8 mouse cellular contexts compared by ENCODE assay signal in genomic region chr2:169632338-169633151, GRCm38 (mm10). TPM values are rescaled to one million over a fixed set of nuclear protein-coding genes. Genes with fewer than 3 reads are reported as not detected.
DNase-seq lines count a peak whose midpoint lies in the region; ATAC-seq and TF ChIP-seq lines count a peak whose summit lies in the region.

Tshz2 (plus strand) TSS chr2:169633013.

- H3K27ac ChIP-seq in gastrocnemius, adult 2 months: peak within 1 kb of the TSS; percentile 95
- H3K27ac ChIP-seq in hindbrain, embryonic 12.5 days: peak within 1 kb of the TSS; percentile 84
- peak within 1 kb of the TSS; percentile 90 for H3K27ac ChIP-seq in stomach, postnatal 0 days (replicated peaks)

- no peaks in the 10 kb centered on the region for H3K9me3 ChIP-seq in hindbrain, embryonic 12.5 days (replicated peaks)
- no peaks in the 10 kb centered on the region for H3K9me3 ChIP-seq in stomach, postnatal 0 days (ENCODE audit: control insufficient read depth, low read length)

- TF ChIP-seq CTCF in gastrocnemius, adult 2 months (IDR thresholded peaks at IDR 0.05): no peak
- TF ChIP-seq CTCF in stomach, postnatal 0 days (IDR thresholded peaks at IDR 0.05; ENCODE audit: low read depth): peak; percentile 23; the same call in 1 of the 2 replicates

- peak within 1 kb of the TSS; percentile 91 for H3K4me3 ChIP-seq in gastrocnemius, adult 2 months
- H3K4me3 ChIP-seq in hindbrain, embryonic 12.5 days: peak within 1 kb of the TSS; percentile 68
- peak within 1 kb of the TSS; percentile 67 for H3K4me3 ChIP-seq in stomach, postnatal 0 days (ENCODE audit: low read depth, low read length)

- peak within 1 kb of the TSS; percentile 81 for H3K9ac ChIP-seq in hindbrain, embryonic 12.5 days
- H3K9ac ChIP-seq in stomach, postnatal 0 days (ENCODE audit: low read length): peak within 1 kb of the TSS; percentile 81

- intact Hi-C loops in gastrocnemius, adult 2 months (cut with DNase I): no loop called here

- H3K27me3 ChIP-seq in hindbrain, embryonic 12.5 days: no peaks in the 10 kb centered on the region
- H3K27me3 ChIP-seq in stomach, postnatal 0 days (ENCODE audit: control insufficient read depth, insufficient read depth, low read length): no peaks in the 10 kb centered on the region

- peak within 1 kb of the TSS; percentile 93 for H3K4me2 ChIP-seq in hindbrain, embryonic 12.5 days (replicated peaks)
- H3K4me2 ChIP-seq in stomach, postnatal 0 days (replicated peaks; ENCODE audit: low read depth): peak within 1 kb of the TSS; percentile 89

- no peak for TF ChIP-seq EP300 in stomach, postnatal 0 days (optimal IDR thresholded peaks at IDR 0.05)

- ATAC-seq in hindbrain, embryonic 12.5 days (ENCODE audit: low FRiP score): peak; percentile 78
- peak; percentile 84 for ATAC-seq in stomach, postnatal 0 days (ENCODE audit: low FRiP score, low TSS enrichment)
- ATAC-seq in inflammation-experienced regulatory T-cells, adult 6 months: no peak

- WGBS in hindbrain, embryonic 12.5 days: 0% methylated on average over 21 of the region's 22 CpGs
- 1% methylated on average over 21 of the region's 22 CpGs for WGBS in stomach, postnatal 0 days

- peaks cover 27% of the 10 kb centered on the region for H3K4me1 ChIP-seq in hindbrain, embryonic 12.5 days
- H3K4me1 ChIP-seq in stomach, postnatal 0 days (replicated peaks; ENCODE audit: control insufficient read depth, insufficient read depth): no peaks in the 10 kb centered on the region

- no peaks in the 10 kb centered on the region for H3K36me3 ChIP-seq in hindbrain, embryonic 12.5 days
- H3K36me3 ChIP-seq in stomach, postnatal 0 days (ENCODE audit: control insufficient read depth, insufficient read depth, low read length): no peaks in the 10 kb centered on the region

- DNase-seq in Muller cell, postnatal 12 days (ENCODE audit: inconsistent ontology term): peak; percentile 68
- peak; percentile 53 for DNase-seq in brain, adult 2 months (ENCODE audit: low read depth, low spot score)
- peak; percentile 77 for DNase-seq in gastrocnemius, adult 2 months
- DNase-seq in left cerebral cortex, adult 8-10 months (ENCODE audit: low spot score in 2 of 2): peak in 1 of 2 experiments; percentile 26
- peak; percentile 55 for DNase-seq in lung, postnatal 36 days
- peak; percentile 72 for DNase-seq in stomach, postnatal 0 days (ENCODE audit: low spot score)

RNA-seq across cellular contexts. Expression of gene Tshz2, which starts in this region (rescaled TPM):
- 10 to 100 TPM; 10.3 to 14.8 TPM for total RNA-seq in gastrocnemius, adult 2 months (2021)
- 19.3 and 26.5 TPM in 2 replicates for polyA plus RNA-seq in hindbrain, embryonic 12.5 days (2016; fragmentation: Nextera tagmentation; extraction: Ambion mirVana)
- 10 to 100 TPM; 51.2 to 64.0 (median 56.5) TPM for total RNA-seq in left cerebral cortex, adult 8-10 months (2022)
- polyA plus RNA-seq in stomach, postnatal 0 days (2015; fragmentation: Nextera tagmentation; extraction: Ambion mirVana): 5.4 and 6.7 TPM in 2 replicates
- polyA plus RNA-seq in inflammation-experienced regulatory T-cells, adult 6 months (2017; shearing (Covaris generic)): under 1 TPM; 0.15 to 0.53 (median 0.35) TPM
